Comparison of ENCODE assay signal across 13 mouse cellular contexts in the genomic region with DNA sequence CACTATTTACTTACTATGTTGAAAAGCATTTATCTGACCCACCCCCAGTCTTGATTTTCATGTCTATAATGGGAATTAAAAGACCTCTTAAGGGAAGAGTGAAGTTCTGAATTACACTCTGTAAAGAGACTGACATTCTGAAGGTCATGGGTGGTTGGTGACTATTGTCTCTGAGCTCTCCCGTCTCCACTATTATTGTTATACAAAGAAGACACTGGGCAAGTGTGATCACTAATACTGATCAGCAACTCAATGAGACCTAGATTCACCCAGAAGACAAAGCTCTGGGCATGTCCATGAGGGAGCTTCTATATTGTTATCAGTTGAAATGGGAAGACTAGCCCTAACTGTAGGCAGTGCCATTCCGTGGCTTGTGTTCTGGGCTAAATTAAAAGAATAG.
"Had no signal": no experiment of that assay in that cellular context is flagged by ENCODE, and none has a peak within 500 bp of the region (broad histone marks: within the 10 kb centered on the region; RNA-seq: fewer than 3 reads in every experiment).

No protein-coding gene starts in this region.

- DNase-seq: gastrocnemius, adult 2 months; gastrocnemius, postnatal 10 days; gastrocnemius, postnatal 25 days; heart, adult 18-20 months; heart, postnatal 10 days; heart, postnatal 4 days; kidney, adult 18-20 months; kidney, adult 8-10 months; kidney, postnatal 10 days; kidney, postnatal 25 days; kidney, postnatal 4 days; layer of hippocampus, postnatal 36 days; left cerebral cortex, postnatal 4 days had no signal
